Mouse (Mus musculus): ENCODE measurements around the gene Nfe2l1. TPM values are rescaled to one million over a fixed set of nuclear protein-coding genes. Genes with fewer than 3 reads are reported as not detected.
"Not testable (repeated sequence)": the region's sequence is repeated elsewhere in the genome, so short reads cannot be mapped to it uniquely, and the experiment has no call there.

The Nfe2l1 gene
- polyA plus RNA-seq, 1 experiment from 2014 or later = 71.9 TPM

DNA sequence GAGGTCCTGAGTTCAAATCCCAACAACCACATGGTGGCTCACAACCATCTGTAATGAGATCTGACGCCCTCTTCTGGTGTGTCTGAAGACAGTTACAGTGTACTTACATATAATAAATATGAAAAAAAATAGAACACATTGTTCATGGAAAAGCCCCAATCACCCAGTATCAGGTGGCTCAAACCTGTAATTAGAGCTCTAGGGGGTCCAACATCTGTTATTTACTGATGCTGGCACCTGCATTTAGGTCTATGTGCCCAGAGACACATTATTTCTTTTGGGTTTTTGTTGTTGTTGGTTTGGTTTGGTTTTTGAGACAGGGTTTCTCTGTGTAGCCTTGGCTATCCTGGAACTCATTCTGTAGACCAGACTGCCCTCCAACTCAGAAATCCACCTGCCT is 18.6 kb downstream of the Nfe2l1 start:
- H3K36me3 ChIP-seq = peaks cover 95% of the 10 kb centered on the region
- WGBS = 95% methylated on average over 1 of the region's 1 CpGs
- not testable (repeated sequence) for H3K27me3 ChIP-seq (ENCODE audit: low read depth, poor library complexity, severe bottlenecking)

DNA sequence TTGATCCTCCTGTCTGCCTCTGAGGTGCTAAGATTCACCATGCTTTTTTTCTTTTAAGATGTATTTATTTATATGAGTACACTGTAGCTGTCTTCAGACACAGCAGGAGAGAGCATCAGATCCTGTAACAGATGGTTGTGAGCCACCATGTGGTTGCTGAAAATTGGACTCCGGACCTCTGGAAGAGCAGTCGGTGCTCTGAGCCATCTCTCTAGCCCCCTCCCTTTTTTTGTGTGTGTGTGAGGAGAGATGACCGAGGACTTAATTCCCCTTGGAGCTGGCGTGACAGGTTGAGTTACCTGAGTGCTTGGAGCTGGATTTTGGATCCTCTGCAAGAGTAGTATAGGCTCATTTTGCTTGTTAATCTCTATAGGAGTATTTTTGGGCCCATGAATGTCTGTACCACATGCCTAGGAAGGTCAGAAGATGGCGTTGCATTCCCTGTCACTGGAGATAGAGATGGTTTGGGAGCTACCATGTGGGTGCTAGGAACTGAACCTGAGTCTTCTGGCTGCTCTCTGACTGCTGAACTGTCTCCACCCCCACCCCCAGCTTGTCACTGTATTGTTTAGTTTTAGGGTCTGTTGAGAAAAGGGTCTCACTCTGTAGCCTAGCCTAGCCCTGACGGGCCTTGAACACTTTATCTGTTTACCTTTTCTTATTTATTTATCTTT is 20.1 kb downstream of the Nfe2l1 start:
- H3K36me3 ChIP-seq = peaks cover 95% of the 10 kb centered on the region
- H3K27me3 ChIP-seq (ENCODE audit: low read depth, poor library complexity, severe bottlenecking) = no peaks in the 10 kb centered on the region
- WGBS = 93% methylated on average over 6 of the region's 6 CpGs
- H3K4me1 ChIP-seq = no peaks in the 10 kb centered on the region
- H3K27ac ChIP-seq (replicated peaks) = no peak overlapping the region
- DNase-seq (ENCODE audit: low spot score) = no peak
- no peaks in the 10 kb centered on the region for H3K9me3 ChIP-seq (replicated peaks)
- H3K4me3 ChIP-seq = no peak overlapping the region

More for the DNA sequence above, 18.6 kb downstream of the Nfe2l1 start:
- not testable (repeated sequence) for H3K27ac ChIP-seq (replicated peaks); H3K9me3 ChIP-seq (replicated peaks); H3K4me1 ChIP-seq; DNase-seq (ENCODE audit: low spot score); H3K4me3 ChIP-seq

DNA sequence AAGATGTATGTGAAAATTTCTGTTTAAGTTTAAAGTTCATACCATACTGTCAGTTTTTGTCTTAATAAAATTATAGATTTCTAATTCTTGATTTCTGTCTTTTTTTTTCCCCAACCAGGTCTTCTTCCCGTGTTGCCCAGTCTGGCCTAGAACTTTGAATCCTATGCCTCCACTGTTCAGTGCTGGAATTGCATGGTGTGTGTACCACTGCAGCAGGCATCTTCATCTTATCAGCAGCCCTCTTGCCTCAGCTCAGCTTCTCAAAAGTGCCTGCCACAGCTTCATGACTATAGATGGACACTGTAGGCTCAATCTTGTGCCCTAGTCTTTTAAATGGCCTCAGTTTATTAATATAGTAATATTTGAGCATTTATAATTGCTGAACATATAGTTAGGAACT is 21.7 kb downstream of the Nfe2l1 start:
- WGBS = 83% methylated on average over 1 of the region's 1 CpGs
- Histone ChIP-seq H3K4me3 (no peak overlapping the region), H3K27me3 (ENCODE audit: low read depth, poor library complexity, severe bottlenecking) (no peaks in the 10 kb centered on the region), H3K9me3 (replicated peaks) (no peaks in the 10 kb centered on the region), H3K36me3 (peaks cover 100% of the 10 kb centered on the region), H3K4me1 (no peaks in the 10 kb centered on the region), H3K27ac (replicated peaks) (no peak overlapping the region)
- DNase-seq (ENCODE audit: low spot score) = no peak

DNA sequence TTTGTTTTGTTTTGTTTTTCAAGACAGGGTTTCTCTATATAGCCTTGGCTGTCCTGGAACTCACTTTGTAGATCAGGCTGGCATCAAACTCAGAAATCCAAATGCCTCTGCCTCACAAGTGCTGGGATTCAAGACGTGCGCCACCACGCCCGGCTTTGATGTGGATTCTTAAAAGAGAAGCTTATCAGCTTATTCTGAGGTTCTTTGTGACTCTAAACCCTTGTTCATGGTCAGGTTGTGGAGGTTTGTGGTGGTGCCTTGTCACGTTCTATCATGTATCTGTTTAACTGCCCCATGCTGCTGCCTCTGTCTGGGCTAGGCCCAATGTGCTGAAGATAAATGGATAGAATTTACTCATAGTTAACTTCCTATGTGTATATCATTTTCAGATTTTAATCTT is 24.2 kb downstream of the Nfe2l1 start:
- no peaks in the 10 kb centered on the region for H3K27me3 ChIP-seq (ENCODE audit: low read depth, poor library complexity, severe bottlenecking)
- peaks cover 99% of the 10 kb centered on the region for H3K36me3 ChIP-seq
- H3K4me3 ChIP-seq = no peak overlapping the region
- DNase-seq (ENCODE audit: low spot score) = no peak
- no peaks in the 10 kb centered on the region for H3K9me3 ChIP-seq (replicated peaks)
- H3K4me1 ChIP-seq = no peaks in the 10 kb centered on the region
- 88% methylated on average over 5 of the region's 5 CpGs for WGBS
- no peak overlapping the region for H3K27ac ChIP-seq (replicated peaks)

DNA sequence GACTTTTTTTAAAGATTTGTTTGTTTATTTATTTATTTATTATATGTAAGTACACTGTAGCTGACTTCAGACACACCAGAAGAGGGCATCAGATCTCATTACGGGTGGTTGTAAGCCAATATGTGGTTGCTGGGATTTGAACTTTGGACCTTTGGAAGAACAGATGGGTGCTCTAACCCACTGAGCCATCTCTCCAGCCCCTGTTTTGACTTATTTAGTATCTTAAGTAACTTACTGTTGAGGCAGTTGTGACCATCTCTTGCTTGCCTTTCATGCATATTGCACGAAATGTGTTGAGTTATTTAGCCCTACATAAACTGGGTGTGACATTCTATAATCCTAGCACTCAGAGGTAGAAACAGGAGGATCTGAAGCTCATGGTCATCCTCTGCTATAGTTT is 30.3 kb downstream of the Nfe2l1 start:
- Histone ChIP-seq H3K27me3 (ENCODE audit: low read depth, poor library complexity, severe bottlenecking) (no peaks in the 10 kb centered on the region), H3K36me3 (peaks cover 98% of the 10 kb centered on the region), H3K27ac (replicated peaks) (no peak overlapping the region), H3K4me3 (no peak overlapping the region), H3K9me3 (replicated peaks) (no peaks in the 10 kb centered on the region), H3K4me1 (no peaks in the 10 kb centered on the region)
- no peak for DNase-seq (ENCODE audit: low spot score)
- 91% methylated on average over 2 of the region's 2 CpGs for WGBS

DNA sequence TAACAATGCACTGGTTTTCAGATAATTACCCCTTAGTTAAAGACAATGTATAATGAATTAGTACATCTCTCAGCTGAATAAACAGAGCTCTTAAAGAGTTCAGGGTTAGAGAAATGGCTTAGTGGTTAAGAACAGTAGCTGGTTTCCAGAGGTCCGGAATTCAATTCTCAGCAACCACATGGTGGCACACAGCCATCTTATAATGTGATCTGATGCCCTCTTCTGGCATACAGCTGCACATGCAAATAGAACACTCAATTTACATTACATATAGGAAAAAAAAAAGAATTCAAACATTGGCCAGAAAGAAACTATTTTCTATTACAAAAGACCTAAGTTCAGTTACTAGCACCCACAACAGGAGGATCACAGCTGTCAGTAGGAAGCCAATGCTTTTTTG is 33.2 kb downstream of the Nfe2l1 start:
- Histone ChIP-seq H3K36me3 (peaks cover 91% of the 10 kb centered on the region), H3K9me3 (replicated peaks) (no peaks in the 10 kb centered on the region)

DNA sequence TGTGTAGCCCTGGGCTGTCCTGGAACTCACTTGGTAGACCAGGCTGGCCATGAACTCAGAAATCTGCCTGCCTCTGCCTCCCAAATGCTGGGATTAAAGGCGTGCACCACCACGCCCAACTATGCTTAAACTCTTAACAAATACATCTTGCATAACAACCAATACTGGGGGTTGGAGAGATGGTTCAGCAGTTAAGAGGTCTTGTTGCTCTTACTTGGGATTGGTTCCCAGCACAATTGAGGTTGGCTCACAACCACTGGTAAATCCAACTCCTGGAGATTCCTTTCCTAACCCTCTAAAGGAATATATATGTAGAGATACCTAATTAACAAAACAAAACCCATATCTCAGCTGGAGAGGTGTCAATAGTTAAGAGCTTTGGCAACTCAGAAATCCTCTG is 33.7 kb downstream of the Nfe2l1 start:
- H3K36me3 ChIP-seq = peaks cover 91% of the 10 kb centered on the region

More for the DNA sequence above, 33.2 kb downstream of the Nfe2l1 start:
- no peak for DNase-seq (ENCODE audit: low spot score)
- Histone ChIP-seq H3K4me3 (no peak overlapping the region), H3K27ac (replicated peaks) (no peak overlapping the region), H3K4me1 (peaks cover 14% of the 10 kb centered on the region), H3K27me3 (ENCODE audit: low read depth, poor library complexity, severe bottlenecking) (no peaks in the 10 kb centered on the region)
- 80% methylated on average over 1 of the region's 1 CpGs for WGBS

DNA sequence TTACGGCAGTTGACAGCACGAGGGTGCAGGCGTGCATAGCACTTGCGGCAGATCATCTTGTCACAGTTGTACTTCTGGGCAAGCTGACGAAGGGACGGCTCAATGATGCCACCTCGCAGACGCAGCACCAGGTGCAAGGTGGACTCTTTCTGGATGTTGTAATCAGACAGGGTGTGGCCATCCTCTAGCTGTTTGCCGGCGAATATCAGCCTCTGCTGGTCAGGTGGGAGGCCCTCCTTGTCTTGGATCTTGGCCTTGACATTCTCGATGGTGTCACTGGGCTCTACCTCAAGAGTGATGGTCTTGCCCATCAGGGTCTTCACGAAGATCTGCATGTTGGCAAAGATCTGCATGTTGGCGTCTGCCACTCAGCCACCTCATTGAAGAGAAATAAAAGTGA is 34.3 kb downstream of the Nfe2l1 start:
- Histone ChIP-seq H3K36me3 (peaks cover 90% of the 10 kb centered on the region), H3K4me1 (peaks cover 25% of the 10 kb centered on the region)
- 95% methylated on average over 13 of the region's 13 CpGs for WGBS

More for the DNA sequence above, 33.7 kb downstream of the Nfe2l1 start:
- H3K27ac ChIP-seq (replicated peaks) = no peak overlapping the region
- WGBS = 98% methylated on average over 2 of the region's 2 CpGs
- peaks cover 19% of the 10 kb centered on the region for H3K4me1 ChIP-seq
- H3K9me3 ChIP-seq (replicated peaks) = no peaks in the 10 kb centered on the region
- no peak for DNase-seq (ENCODE audit: low spot score)
- no peak overlapping the region for H3K4me3 ChIP-seq
- H3K27me3 ChIP-seq (ENCODE audit: low read depth, poor library complexity, severe bottlenecking) = no peaks in the 10 kb centered on the region

DNA sequence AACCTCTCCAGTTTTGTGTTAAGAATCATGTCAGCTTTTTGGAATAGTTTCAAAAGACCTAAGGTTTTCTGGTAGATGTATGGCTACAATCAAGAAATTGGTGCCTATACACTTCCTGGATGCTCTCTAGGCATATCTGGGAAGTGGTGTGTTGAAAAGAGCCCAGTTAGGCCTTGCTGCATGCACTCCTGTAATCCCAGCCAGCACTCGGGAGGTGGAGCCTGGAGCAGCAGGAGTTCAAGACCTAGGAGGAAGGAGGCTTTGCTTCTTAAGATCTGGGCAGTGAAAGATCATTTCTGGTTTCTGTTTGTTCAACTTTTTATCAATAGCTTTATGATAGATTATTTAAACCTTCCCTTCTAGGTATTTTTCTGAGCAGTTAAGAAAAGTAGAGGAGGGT is 39.1 kb downstream of the Nfe2l1 start:
- no peaks in the 10 kb centered on the region for H3K9me3 ChIP-seq (replicated peaks)
- no peaks in the 10 kb centered on the region for H3K27me3 ChIP-seq (ENCODE audit: low read depth, poor library complexity, severe bottlenecking)
- WGBS = 16% methylated on average over 1 of the region's 1 CpGs
- DNase-seq (ENCODE audit: low spot score) = no peak
- H3K4me3 ChIP-seq = peak overlapping the region; percentile 96
- peaks cover 37% of the 10 kb centered on the region for H3K4me1 ChIP-seq
- H3K36me3 ChIP-seq = peaks cover 43% of the 10 kb centered on the region
- H3K27ac ChIP-seq (replicated peaks) = peak overlapping the region; percentile 99; the same call in 1 of the 2 replicates

More for the DNA sequence above, 34.3 kb downstream of the Nfe2l1 start:
- Histone ChIP-seq H3K4me3 (no peak overlapping the region), H3K27ac (replicated peaks) (no peak overlapping the region), H3K9me3 (replicated peaks) (no peaks in the 10 kb centered on the region), H3K27me3 (ENCODE audit: low read depth, poor library complexity, severe bottlenecking) (no peaks in the 10 kb centered on the region)
- DNase-seq (ENCODE audit: low spot score) = no peak

DNA sequence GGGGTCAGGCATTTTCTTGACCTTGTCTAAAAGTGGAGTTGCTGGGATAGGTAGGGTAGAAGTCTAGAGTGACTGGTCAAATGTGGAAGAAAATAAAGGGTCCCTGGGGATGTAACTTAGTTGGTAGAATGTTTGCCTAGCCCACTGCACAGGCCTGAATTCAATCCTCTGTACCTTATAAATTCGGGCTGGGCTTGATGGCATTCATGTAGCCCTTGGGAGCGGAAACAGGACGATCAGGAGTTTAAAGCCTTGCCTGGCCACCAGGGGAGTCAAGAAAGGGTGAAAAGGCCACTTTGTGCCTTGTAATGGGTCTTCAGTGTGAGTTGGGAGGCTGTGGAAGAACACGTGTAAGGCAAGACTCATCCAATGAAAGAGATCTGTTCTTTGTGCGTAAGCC is 39.8 kb downstream of the Nfe2l1 start:
- Histone ChIP-seq H3K9me3 (replicated peaks) (no peaks in the 10 kb centered on the region), H3K4me1 (peaks cover 37% of the 10 kb centered on the region), H3K4me3 (peak overlapping the region; percentile 96), H3K27me3 (ENCODE audit: low read depth, poor library complexity, severe bottlenecking) (no peaks in the 10 kb centered on the region), H3K36me3 (peaks cover 36% of the 10 kb centered on the region), H3K27ac (replicated peaks) (peak overlapping the region; percentile 99)
- WGBS = 7% methylated on average over 5 of the region's 5 CpGs
- DNase-seq (ENCODE audit: low spot score) = no peak

DNA sequence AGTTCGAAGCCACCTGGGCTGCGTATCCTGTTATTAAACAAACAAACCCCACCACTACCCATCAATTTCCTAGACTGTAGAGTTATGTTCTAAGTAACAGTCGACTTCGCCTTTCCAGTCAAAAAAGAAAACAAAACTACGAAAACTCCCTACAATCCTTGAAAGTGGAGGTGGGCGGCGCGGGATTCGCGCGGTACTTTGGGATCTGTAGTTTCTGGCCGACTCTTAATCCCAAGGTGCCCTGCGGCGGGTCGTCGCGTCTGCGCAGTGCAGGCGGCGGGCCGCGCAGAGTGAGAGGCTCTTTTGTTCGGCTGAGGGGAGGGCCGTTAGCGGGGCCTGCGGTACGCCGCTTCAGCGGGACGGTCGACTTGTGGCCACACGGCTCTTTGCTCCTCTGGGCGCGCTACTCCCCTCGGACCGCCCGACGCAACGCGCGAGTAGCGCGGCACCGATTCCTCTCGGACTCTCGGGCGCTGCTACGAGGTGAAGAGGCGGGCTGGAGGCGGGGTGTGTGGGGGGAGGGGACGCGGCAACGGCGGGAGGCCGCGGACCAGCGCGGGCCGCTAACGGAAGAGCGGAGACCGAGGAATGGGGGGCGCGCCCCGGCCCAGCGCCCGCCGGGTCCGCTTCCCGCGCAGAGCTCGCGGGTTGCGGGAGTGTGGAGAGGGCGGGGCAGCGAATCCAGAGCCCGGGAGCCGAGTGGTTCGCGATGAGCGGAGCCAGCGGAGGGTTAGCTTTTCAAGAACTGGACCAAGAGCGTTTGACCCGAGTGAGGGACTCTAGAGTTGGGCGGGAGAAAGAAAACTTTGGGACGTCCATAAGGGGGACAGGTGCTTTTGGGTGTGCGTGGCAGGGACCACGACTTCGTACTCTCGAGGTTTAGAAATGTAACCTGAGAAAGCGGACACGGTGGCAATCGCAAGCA is 40.6 kb downstream of the Nfe2l1 start, which contains the start of gene Cbx1:
Gene Cbx1 (plus strand): TSS at position 257 of the 925 bp plus-strand sequence.
- Histone ChIP-seq H3K27ac (replicated peaks) (peak within 1 kb of the TSS; percentile 99), H3K27me3 (ENCODE audit: low read depth, poor library complexity, severe bottlenecking) (no peaks in the 10 kb centered on the region), H3K36me3 (peaks cover 28% of the 10 kb centered on the region), H3K4me1 (peaks cover 37% of the 10 kb centered on the region), H3K4me3 (peak within 1 kb of the TSS; percentile 96), H3K9me3 (replicated peaks) (no peaks in the 10 kb centered on the region)
- peak; percentile 93 for DNase-seq (ENCODE audit: low spot score)
- WGBS = 1% methylated on average over 93 of the region's 93 CpGs

DNA sequence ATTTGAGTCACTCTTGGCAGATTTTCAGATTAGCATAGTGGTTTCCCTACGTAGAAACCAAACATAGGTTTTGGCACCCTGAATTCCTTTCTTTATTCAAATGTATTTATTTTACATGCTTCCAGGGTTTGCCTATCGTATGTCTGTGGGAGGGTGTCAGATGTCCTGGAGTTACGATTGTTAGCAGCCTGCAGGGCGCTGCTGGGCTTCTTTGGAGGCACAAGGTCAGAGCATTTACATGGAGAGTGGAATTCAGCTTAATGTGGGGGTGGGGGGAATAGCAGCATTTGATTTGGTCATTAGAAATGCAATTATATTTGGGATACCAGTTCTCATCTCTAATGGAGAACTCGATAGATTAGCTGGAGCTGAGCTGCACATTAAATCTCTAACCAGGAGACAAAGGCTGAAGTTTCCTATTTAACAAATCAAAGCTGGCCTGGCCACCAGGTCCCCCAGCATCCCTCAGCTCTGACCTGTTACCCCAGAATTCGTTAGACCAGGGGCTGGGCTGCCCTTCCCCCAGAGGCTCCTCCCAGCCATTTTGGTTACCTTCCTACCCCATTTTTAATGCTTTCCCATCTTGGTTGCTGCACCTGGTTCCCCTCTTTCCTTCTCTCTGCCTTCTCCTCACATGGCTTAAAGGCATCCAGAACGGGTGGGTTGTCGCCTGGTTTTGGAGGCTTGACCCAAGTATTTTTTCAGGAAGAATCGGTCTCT is 42.9 kb downstream of the Nfe2l1 start:
- DNase-seq (ENCODE audit: low spot score) = no peak

More for the DNA sequence above, 42.9 kb downstream of the Nfe2l1 start:
- Histone ChIP-seq H3K4me3 (no peak overlapping the region), H3K27ac (replicated peaks) (no peak overlapping the region), H3K27me3 (ENCODE audit: low read depth, poor library complexity, severe bottlenecking) (no peaks in the 10 kb centered on the region), H3K9me3 (replicated peaks) (no peaks in the 10 kb centered on the region), H3K36me3 (peaks cover 13% of the 10 kb centered on the region), H3K4me1 (peaks cover 27% of the 10 kb centered on the region)
- 37% methylated on average over 9 of the region's 9 CpGs for WGBS

Measured in midbrain, embryonic 10.5 days (tissue).